Mouse (Mus musculus): Measurements from ENCODE around the gene Agap3. TPM values are rescaled to one million over a fixed set of nuclear protein-coding genes. Genes with fewer than 3 reads are reported as not detected.

The Agap3 gene
- total RNA-seq, 2 experiments from 2014 or later = 79.5 to 94.0 TPM

DNA sequence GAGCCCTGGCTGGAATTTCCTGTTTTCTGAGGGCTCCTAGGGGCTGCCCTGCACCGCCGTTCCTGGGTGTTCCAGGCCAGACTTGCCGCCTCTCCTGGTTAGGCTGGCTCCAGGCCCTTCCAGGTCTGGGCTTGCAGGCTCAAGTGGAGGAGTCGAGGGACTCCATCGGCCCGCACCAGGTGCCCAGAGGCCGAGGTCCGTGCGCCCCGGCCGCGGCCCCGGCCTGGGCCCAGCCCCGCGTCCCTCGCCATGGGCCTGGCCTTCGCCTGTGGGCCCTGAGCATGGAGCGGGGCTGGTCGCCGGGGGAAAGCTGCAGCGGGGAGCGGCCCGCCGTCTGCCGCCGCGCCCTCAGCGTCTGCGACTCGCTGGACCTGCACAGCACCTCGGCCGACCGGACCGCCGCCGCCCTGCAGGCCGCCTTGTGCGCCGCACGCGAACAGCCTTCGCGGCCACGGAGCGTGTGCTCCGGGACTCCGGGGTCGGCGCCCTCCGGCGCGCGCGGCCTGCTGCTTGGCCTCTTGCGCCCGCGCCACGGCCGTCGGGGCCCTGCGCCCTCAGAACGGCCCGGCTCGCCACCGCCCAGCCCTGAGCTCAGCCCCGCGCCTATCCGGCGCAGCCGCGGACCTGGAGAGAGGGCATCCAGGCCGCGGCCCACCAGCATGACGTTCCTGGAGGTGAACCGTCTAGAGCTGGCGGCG is 22.2 kb downstream of the Agap3 start:
- DNase-seq (ENCODE audit: low spot score in 2 of 2) = no peak

- peak; percentile 69 for DNase-seq (ENCODE audit: low spot score in 2 of 2)
Measured at GRCm38 (mm10) chr5:24474723-24475261, 22.8 kb downstream of the Agap3 start.

DNA sequence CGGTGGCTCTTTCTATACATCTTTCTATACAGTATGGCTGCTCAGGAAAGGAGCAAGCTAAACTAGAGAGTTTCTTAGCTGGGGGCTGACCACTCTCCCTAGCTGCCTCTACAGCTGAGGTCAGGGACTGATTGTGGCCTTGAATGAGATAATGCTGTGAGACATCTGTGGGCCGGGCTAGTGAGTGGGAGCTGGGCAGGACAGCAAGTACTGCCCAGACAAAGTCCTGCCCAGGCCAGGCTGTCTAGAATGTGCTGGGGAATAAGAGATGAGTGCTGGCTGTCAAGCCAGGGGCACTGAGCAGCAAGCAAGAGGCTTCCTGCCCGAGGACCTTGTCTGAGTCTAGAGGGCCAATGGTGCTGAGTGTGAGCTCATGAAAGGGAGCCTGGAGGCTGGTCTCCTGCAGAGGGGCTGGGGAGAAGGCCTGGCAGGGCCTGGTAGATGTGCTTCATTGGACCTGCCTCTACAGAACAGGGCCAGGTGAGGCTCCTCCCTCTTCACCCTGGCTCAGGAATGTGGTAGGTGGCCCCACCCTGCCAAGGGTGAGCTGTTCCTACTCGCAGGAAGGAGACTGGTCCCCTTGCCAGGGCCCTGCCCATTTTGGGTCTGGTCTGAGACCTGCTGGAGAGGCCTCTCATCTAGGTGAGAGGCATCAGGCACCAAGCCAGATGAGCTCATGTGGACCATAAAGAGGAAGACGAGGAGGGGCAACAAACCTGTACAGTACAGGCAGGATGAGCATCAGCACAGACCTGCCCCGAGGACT is 23.7 kb downstream of the Agap3 start:
- DNase-seq (ENCODE audit: low spot score in 2 of 2) = peak; percentile 48 to 55

- DNase-seq (ENCODE audit: low spot score in 2 of 2) = no peak
Measured at GRCm38 (mm10) chr5:24477909-24478308, 25.9 kb downstream of the Agap3 start.

- peak; percentile 60 to 63 for DNase-seq (ENCODE audit: low spot score in 2 of 2)
Measured at GRCm38 (mm10) chr5:24481647-24482046, 29.7 kb downstream of the Agap3 start.

- DNase-seq (ENCODE audit: low spot score in 2 of 2) = no peak
Measured at GRCm38 (mm10) chr5:24482247-24483079, 30.5 kb downstream of the Agap3 start.

GRCm38 (mm10) chr5:24483326-24483725 is 31.3 kb downstream of the Agap3 start:
- peak in 1 of 2 experiments; percentile 33 for DNase-seq (ENCODE audit: low spot score in 2 of 2)

GRCm38 (mm10) chr5:24484963-24485362 is 33.0 kb downstream of the Agap3 start:
- DNase-seq (ENCODE audit: low spot score in 2 of 2) = no peak

- peak; percentile 86 to 91 for DNase-seq (ENCODE audit: low spot score in 2 of 2)
Measured at GRCm38 (mm10) chr5:24486097-24486496, 34.1 kb downstream of the Agap3 start.

GRCm38 (mm10) chr5:24486738-24487137 is 34.8 kb downstream of the Agap3 start:
- DNase-seq (ENCODE audit: low spot score in 2 of 2) = no peak

DNA sequence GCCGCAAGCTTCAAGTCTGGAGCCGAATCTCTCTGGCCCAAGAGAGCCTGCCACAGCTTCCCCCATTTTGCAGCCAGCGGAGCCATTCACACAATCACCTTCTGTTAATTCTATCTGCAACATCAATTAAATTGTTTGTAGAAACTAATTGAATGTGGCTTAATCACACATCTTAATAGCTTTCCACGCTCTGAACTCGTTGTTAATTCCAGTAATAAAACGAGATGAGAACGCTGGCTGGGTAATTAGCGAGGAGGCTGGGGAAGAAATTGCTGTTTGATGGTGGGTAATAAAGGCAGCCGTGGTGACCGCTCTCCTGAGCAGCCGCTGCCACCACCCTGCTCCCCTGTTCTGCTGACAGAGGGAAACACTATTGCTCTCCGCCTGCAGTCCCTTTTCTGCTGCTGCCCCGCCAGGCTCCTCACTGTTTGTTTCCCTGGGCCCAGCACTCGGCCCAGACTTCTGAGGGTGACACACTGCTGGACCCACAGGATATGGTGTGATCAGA is 38.5 kb downstream of the Agap3 start:
- DNase-seq (ENCODE audit: low spot score in 2 of 2) = no peak

GRCm38 (mm10) chr5:24492546-24493285 is 40.7 kb downstream of the Agap3 start:
- no peak for DNase-seq (ENCODE audit: low spot score in 2 of 2)

GRCm38 (mm10) chr5:24495019-24495418 is 43.0 kb downstream of the Agap3 start:
- no peak for DNase-seq (ENCODE audit: low spot score in 2 of 2)

DNA sequence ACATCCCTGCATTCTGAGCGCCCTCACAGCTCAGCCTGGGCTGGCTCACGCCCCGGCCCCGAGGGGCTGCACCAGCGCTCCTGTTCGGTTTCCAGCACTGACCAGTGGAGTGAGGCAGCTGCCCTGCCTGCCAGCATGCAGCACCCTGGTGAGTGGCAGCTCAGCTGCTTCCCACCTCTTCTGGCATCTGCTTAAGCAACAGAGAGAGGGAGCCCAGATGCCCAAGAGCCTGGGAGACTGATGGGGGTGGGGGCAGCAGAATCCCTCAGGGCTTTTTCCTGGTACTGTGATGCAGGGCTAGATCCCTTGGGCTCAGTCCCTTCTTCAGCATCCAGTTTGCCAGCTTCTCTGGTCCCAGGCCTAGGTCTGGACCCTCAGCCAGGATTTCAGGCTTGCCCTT is 44.8 kb downstream of the Agap3 start:
- no peak for DNase-seq (ENCODE audit: low spot score in 2 of 2)

GRCm38 (mm10) chr5:24497526-24497925 is 45.5 kb downstream of the Agap3 start:
- no peak for DNase-seq (ENCODE audit: low spot score in 2 of 2)

GRCm38 (mm10) chr5:24499113-24499512 is 47.1 kb downstream of the Agap3 start:
- no peak for DNase-seq (ENCODE audit: low spot score in 2 of 2)

- no peak for DNase-seq (ENCODE audit: low spot score in 2 of 2)
Measured at GRCm38 (mm10) chr5:24500851-24501250, 48.9 kb downstream of the Agap3 start.

- DNase-seq (ENCODE audit: low spot score in 2 of 2) = no peak
Measured at GRCm38 (mm10) chr5:24502786-24503185, 50.8 kb downstream of the Agap3 start.

GRCm38 (mm10) chr5:24505513-24505912 is 53.5 kb downstream of the Agap3 start:
- no peak for DNase-seq (ENCODE audit: low spot score in 2 of 2)

DNA sequence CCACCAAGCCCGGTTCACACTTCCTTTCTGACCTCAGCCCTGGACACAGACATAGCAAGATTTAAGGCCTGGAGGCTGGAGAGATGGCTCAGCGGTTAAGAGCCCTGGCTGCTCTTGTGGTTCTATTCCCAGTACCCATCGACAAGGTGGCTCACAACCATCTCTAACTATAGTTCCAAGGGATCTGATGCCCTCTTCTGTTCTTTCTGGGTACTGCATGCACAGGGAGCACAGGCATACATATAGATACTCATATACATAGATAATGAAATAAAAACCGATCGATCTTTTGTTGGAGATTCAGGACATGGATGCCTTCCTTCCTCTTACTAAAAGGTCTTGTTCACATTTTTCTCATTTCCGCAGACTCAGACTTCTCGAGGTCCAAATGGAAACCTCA is 56.4 kb downstream of the Agap3 start:
- DNase-seq (ENCODE audit: low spot score in 2 of 2) = no peak
